Mouse (Mus musculus): ENCODE measurements around the gene Vps8. TPM values are rescaled to one million over a fixed set of nuclear protein-coding genes. Genes with fewer than 3 reads are reported as not detected.

Vps8 gene
- polyA plus RNA-seq, 1 experiment from 2014 or later, result 27.0 TPM

DNA sequence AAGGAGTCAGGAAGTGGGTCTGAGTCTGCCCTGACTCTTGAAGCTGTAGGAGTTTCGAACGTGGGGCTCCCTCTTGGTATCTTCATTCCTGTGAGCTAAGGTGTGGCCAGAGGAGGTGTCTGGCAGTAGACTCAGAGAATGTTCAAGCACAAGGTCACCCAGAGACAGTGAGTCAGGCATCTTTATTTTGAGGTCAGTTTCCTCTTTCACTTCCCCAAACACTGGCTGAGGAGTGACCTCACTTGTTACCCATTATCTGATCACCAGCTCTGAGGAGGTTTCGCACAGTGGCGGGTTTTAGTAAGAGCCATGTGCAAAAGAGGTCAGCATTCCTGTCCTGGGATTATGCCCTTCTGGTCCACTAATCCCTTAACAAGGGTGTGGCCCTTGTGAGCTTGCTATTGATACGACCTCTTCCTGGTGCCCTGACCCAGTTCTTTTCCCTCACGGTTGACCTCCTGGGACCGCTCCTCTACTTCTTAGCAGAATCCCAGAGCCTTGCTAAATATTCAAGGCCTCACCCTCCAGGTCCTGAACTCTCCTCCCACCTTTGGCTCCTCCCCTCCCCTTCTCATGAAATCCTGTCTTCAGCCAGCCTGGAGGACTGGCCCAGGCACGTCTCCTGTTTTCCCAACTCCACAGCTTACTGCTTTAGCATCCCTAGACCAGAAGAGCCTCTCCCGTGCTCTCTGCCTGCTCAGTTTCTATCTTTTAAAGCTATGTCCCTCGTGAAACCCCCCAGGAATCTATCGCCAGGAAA lies 40.6 kb upstream of the Vps8 start:
- Histone ChIP-seq H3K4me1 (replicated peaks; ENCODE audit: control insufficient read depth, insufficient read depth, low read length) (0 out of 2 replicates have a peak, but pooled peaks cover 2% of the 10 kb centered on the region), H3K4me2 (replicated peaks; ENCODE audit: low read depth, low read length) (no peak overlapping the region), H3K9ac (ENCODE audit: low read depth, low read length) (0 out of 2 replicates have a peak overlapping the region, but pooled peaks have one; percentile 15), H3K27me3 (ENCODE audit: control insufficient read depth, insufficient read depth, low read length) (no peaks in the 10 kb centered on the region), H3K36me3 (ENCODE audit: control insufficient read depth, insufficient read depth, low read length) (no peaks in the 10 kb centered on the region), H3K27ac (ENCODE audit: low read depth, low read length) (no peak overlapping the region), H3K9me3 (ENCODE audit: control insufficient read depth, low read length) (no peaks in the 10 kb centered on the region), H3K4me3 (ENCODE audit: low read depth, low read length) (no peak overlapping the region)
- DNase-seq (ENCODE audit: low spot score) (no peak), ATAC-seq (ENCODE audit: low FRiP score) (no peak)
- 39% methylated on average over 11 of the region's 11 CpGs for WGBS

DNA sequence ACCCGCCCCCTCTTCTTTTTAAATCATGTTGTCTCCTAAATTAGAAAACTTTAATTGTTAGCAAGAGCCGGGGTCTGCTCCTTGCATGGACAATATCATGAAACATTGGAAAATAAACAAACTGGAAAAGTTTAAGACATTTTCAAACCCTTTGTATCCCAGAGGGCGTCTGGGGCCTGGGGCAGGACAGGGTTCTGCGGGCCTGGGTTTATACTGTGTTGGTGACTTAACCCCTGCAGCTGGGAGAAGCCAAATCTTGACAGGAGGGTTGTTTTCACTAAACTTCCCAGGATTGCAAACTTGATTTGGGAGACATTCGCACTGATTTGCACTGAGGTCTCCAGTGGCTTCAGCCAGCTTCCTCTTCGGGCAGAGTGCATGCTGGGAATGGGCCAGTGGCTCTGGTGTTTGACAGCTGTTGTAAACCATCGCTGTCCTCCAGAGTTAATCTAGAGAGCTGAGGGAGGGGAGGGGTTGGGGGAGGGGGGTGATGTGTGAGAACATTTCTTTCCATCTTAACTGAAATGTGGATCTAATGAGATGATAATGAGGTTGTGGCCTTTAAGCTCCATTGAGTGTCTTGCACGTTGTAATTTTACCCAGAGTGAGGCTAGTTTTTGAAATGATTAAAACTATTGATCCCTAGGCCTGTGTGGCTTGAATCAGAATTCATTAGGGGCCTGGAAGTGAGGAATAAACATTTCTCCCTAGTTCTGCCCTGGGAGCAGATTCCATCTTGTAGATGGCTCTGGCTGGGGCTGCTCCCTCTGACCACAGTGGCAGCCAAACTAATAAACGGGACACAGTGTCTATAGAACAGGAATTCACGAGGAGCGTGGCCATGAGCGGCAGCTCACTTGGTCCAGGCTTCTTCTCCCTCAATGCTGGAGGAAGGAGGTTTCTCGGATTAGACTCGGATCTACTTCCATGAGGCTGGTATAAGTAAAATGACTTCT lies 36.7 kb upstream of the Vps8 start:
- Histone ChIP-seq H3K4me3 (ENCODE audit: low read depth, low read length) (no peak overlapping the region), H3K4me1 (replicated peaks; ENCODE audit: control insufficient read depth, insufficient read depth, low read length) (no peaks in the 10 kb centered on the region), H3K4me2 (replicated peaks; ENCODE audit: low read depth, low read length) (no peak overlapping the region), H3K27ac (ENCODE audit: low read depth, low read length) (no peak overlapping the region), H3K9me3 (ENCODE audit: control insufficient read depth, low read length) (no peaks in the 10 kb centered on the region), H3K9ac (ENCODE audit: low read depth, low read length) (no peak overlapping the region), H3K27me3 (ENCODE audit: control insufficient read depth, insufficient read depth, low read length) (no peaks in the 10 kb centered on the region), H3K36me3 (ENCODE audit: control insufficient read depth, insufficient read depth, low read length) (no peaks in the 10 kb centered on the region)
- DNase-seq (ENCODE audit: low spot score), result no peak
- 70% methylated on average over 14 of the region's 14 CpGs for WGBS
- peak; percentile 57; the same call in 1 of the 2 replicates for ATAC-seq (ENCODE audit: low FRiP score)

GRCm38 (mm10) chr16:21389316-21389715 lies 33.6 kb upstream of the Vps8 start:
- H3K9ac ChIP-seq (ENCODE audit: low read depth, low read length), result no peak overlapping the region
- no peaks in the 10 kb centered on the region for H3K4me1 ChIP-seq (replicated peaks; ENCODE audit: control insufficient read depth, insufficient read depth, low read length)
- no peak for ATAC-seq (ENCODE audit: low FRiP score)
- H3K9me3 ChIP-seq (ENCODE audit: control insufficient read depth, low read length), result no peaks in the 10 kb centered on the region
- H3K4me3 ChIP-seq (ENCODE audit: low read depth, low read length), result no peak overlapping the region
- no peak overlapping the region for H3K27ac ChIP-seq (ENCODE audit: low read depth, low read length)
- WGBS, result 33% methylated on average over 3 of the region's 3 CpGs
- no peak for DNase-seq (ENCODE audit: low spot score)
- H3K4me2 ChIP-seq (replicated peaks; ENCODE audit: low read depth, low read length), result no peak overlapping the region
- H3K36me3 ChIP-seq (ENCODE audit: control insufficient read depth, insufficient read depth, low read length), result no peaks in the 10 kb centered on the region
- H3K27me3 ChIP-seq (ENCODE audit: control insufficient read depth, insufficient read depth, low read length), result no peaks in the 10 kb centered on the region

DNA sequence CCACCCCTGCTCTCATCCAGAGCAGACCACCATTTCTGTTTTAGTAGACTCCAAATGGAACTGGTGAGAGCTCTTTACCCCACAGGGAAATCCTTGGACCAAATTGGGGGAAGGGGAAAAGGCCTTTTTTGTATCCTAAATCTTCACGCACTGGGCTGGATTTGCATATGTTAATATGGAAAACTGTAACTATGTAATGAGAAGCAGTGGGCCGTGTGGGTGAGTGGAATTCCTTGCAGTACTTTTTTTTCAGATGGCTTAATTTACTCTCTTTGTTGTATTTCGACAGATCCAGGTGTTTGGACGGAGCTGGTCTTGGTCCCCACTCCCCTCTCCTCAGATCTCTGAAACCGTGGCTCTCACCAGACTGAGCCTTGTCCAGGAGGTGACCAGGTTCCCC lies 32.2 kb upstream of the Vps8 start:
- H3K36me3 ChIP-seq (ENCODE audit: control insufficient read depth, insufficient read depth, low read length), result no peaks in the 10 kb centered on the region
- H3K4me3 ChIP-seq (ENCODE audit: low read depth, low read length), result no peak overlapping the region
- no peaks in the 10 kb centered on the region for H3K9me3 ChIP-seq (ENCODE audit: control insufficient read depth, low read length)
- no peak overlapping the region for H3K27ac ChIP-seq (ENCODE audit: low read depth, low read length)
- ATAC-seq (ENCODE audit: low FRiP score), result no peak
- DNase-seq (ENCODE audit: low spot score), result no peak
- H3K27me3 ChIP-seq (ENCODE audit: control insufficient read depth, insufficient read depth, low read length), result no peaks in the 10 kb centered on the region
- H3K4me2 ChIP-seq (replicated peaks; ENCODE audit: low read depth, low read length), result no peak overlapping the region
- 0 out of 2 replicates have a peak, but pooled peaks cover 2% of the 10 kb centered on the region for H3K4me1 ChIP-seq (replicated peaks; ENCODE audit: control insufficient read depth, insufficient read depth, low read length)
- H3K9ac ChIP-seq (ENCODE audit: low read depth, low read length), result no peak overlapping the region
- 55% methylated on average over 5 of the region's 5 CpGs for WGBS

DNA sequence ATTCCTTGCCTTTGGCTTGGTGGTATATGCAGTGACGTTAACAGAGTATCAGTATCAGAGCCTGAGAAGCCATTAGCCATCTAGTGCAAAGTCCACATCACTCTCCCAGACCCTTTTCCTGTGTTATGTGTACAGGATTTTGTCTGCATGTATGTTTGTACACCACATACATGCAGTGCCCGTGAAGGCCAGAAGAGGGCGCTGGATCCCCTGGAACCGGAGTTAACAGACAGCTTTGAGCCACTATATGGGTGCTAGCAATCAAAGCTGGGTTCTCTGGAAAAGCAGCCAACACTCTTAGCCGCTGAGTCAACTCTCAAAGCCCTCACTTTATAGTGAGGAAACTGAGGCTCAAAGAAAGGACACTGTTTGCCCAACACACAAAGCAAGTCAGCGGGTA lies 30.8 kb upstream of the Vps8 start:
- Histone ChIP-seq H3K4me1 (replicated peaks; ENCODE audit: control insufficient read depth, insufficient read depth, low read length) (0 out of 2 replicates have a peak, but pooled peaks cover 5% of the 10 kb centered on the region), H3K27ac (ENCODE audit: low read depth, low read length) (no peak overlapping the region), H3K36me3 (ENCODE audit: control insufficient read depth, insufficient read depth, low read length) (no peaks in the 10 kb centered on the region), H3K4me2 (replicated peaks; ENCODE audit: low read depth, low read length) (no peak overlapping the region), H3K9me3 (ENCODE audit: control insufficient read depth, low read length) (no peaks in the 10 kb centered on the region), H3K4me3 (ENCODE audit: low read depth, low read length) (no peak overlapping the region), H3K9ac (ENCODE audit: low read depth, low read length) (no peak overlapping the region), H3K27me3 (ENCODE audit: control insufficient read depth, insufficient read depth, low read length) (no peaks in the 10 kb centered on the region)
- ATAC-seq (ENCODE audit: low FRiP score) (no peak), DNase-seq (ENCODE audit: low spot score) (peak; percentile 54)
- WGBS, result 65% methylated on average over 6 of the region's 6 CpGs

- H3K27me3 ChIP-seq (ENCODE audit: control insufficient read depth, insufficient read depth, low read length), result no peaks in the 10 kb centered on the region
- no peaks in the 10 kb centered on the region for H3K9me3 ChIP-seq (ENCODE audit: control insufficient read depth, low read length)
- H3K4me2 ChIP-seq (replicated peaks; ENCODE audit: low read depth, low read length), result no peak overlapping the region
- WGBS, result 52% methylated on average over 9 of the region's 9 CpGs
- H3K4me1 ChIP-seq (replicated peaks; ENCODE audit: control insufficient read depth, insufficient read depth, low read length), result 0 out of 2 replicates have a peak, but pooled peaks cover 5% of the 10 kb centered on the region
- no peak overlapping the region for H3K4me3 ChIP-seq (ENCODE audit: low read depth, low read length)
- DNase-seq (ENCODE audit: low spot score) (peak; percentile 97), ATAC-seq (ENCODE audit: low FRiP score) (peak; percentile 84)
- no peaks in the 10 kb centered on the region for H3K36me3 ChIP-seq (ENCODE audit: control insufficient read depth, insufficient read depth, low read length)
- H3K9ac ChIP-seq (ENCODE audit: low read depth, low read length), result no peak overlapping the region
- H3K27ac ChIP-seq (ENCODE audit: low read depth, low read length), result 0 out of 2 replicates have a peak overlapping the region, but pooled peaks have one; percentile 24
These were observed 30.3 kb upstream of the Vps8 start for GRCm38 (mm10) chr16:21392517-21393112.

DNA sequence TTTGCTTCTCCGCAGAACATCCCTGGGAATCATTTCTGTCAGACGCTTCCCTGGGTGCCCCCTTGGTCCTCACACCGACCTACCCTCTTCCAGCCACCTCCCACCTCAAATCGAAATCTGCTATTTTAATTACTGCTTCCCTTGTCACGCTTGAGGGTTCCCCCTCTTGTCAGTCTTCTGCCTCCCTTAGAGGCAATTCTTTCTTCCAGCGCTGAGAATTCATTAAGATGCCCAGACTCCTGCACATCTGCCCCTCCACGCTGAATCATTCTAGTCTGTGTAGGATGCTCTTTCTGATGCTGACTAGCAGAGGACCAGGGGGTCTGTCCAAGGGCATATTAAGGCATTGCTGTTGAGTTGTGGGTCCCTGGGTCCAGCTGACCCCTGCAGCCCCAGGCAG lies 27.4 kb upstream of the Vps8 start:
- peak overlapping the region; percentile 66 for H3K27ac ChIP-seq (ENCODE audit: low read depth, low read length)
- H3K9me3 ChIP-seq (ENCODE audit: control insufficient read depth, low read length), result no peaks in the 10 kb centered on the region
- peaks cover 14% of the 10 kb centered on the region for H3K4me1 ChIP-seq (replicated peaks; ENCODE audit: control insufficient read depth, insufficient read depth, low read length)
- H3K9ac ChIP-seq (ENCODE audit: low read depth, low read length), result no peak overlapping the region
- WGBS, result 26% methylated on average over 7 of the region's 7 CpGs
- H3K4me3 ChIP-seq (ENCODE audit: low read depth, low read length), result no peak overlapping the region
- H3K36me3 ChIP-seq (ENCODE audit: control insufficient read depth, insufficient read depth, low read length), result no peaks in the 10 kb centered on the region
- DNase-seq (ENCODE audit: low spot score), result no peak
- no peak overlapping the region for H3K4me2 ChIP-seq (replicated peaks; ENCODE audit: low read depth, low read length)
- no peaks in the 10 kb centered on the region for H3K27me3 ChIP-seq (ENCODE audit: control insufficient read depth, insufficient read depth, low read length)
- no peak for ATAC-seq (ENCODE audit: low FRiP score)

GRCm38 (mm10) chr16:21397681-21398080 lies 25.2 kb upstream of the Vps8 start:
- no peak overlapping the region for H3K9ac ChIP-seq (ENCODE audit: low read depth, low read length)
- no peaks in the 10 kb centered on the region for H3K27me3 ChIP-seq (ENCODE audit: control insufficient read depth, insufficient read depth, low read length)
- no peaks in the 10 kb centered on the region for H3K36me3 ChIP-seq (ENCODE audit: control insufficient read depth, insufficient read depth, low read length)
- no peak overlapping the region for H3K4me2 ChIP-seq (replicated peaks; ENCODE audit: low read depth, low read length)
- no peak overlapping the region for H3K27ac ChIP-seq (ENCODE audit: low read depth, low read length)
- H3K4me1 ChIP-seq (replicated peaks; ENCODE audit: control insufficient read depth, insufficient read depth, low read length), result peaks cover 14% of the 10 kb centered on the region
- WGBS, result 72% methylated on average over 5 of the region's 5 CpGs
- DNase-seq (ENCODE audit: low spot score) (no peak), ATAC-seq (ENCODE audit: low FRiP score) (no peak)
- H3K9me3 ChIP-seq (ENCODE audit: control insufficient read depth, low read length), result no peaks in the 10 kb centered on the region
- no peak overlapping the region for H3K4me3 ChIP-seq (ENCODE audit: low read depth, low read length)

Measured in hindbrain, embryonic 11.5 days (tissue).